Mouse (Mus musculus) B cell, adult 2 months (primary cell): ENCODE measurements at regions not wholly inside any gene's neighbourhood (a gene's known extent, or its start where the extent isn't known, plus 50 kb on each side); places are given as distances from the start of the nearest gene placed in this dataset.

Source experiments
- DNase-seq, 2 experiments: peaks; one replicate each; pipeline ENCODE4 v3.0.0; 2022

- DNase-seq = no peak
Observed at GRCm38 (mm10) chr5:67487965-67488409, 59.9 kb upstream of the Bend4 start.

- DNase-seq = peak; percentile 16 to 34
Observed at GRCm38 (mm10) chr5:67490709-67491108, 62.6 kb upstream of the Bend4 start.

GRCm38 (mm10) chr5:67492893-67493302 is 64.8 kb upstream of the Bend4 start:
- no peak for DNase-seq

- DNase-seq = no peak
Observed at GRCm38 (mm10) chr5:67496710-67497109, 68.6 kb upstream of the Bend4 start.

GRCm38 (mm10) chr5:67520251-67520650 is 87.4 kb upstream of the Shisa3 start:
- no peak for DNase-seq

GRCm38 (mm10) chr5:67521423-67521912 is 86.2 kb upstream of the Shisa3 start:
- no peak for DNase-seq

GRCm38 (mm10) chr5:67530149-67530548 is 77.5 kb upstream of the Shisa3 start:
- no peak for DNase-seq

- peak; percentile 32 to 45 for DNase-seq
Observed at GRCm38 (mm10) chr5:67530957-67531356, 76.7 kb upstream of the Shisa3 start.

- DNase-seq = peak; percentile 81 to 83
Observed at GRCm38 (mm10) chr5:67532351-67532750, 75.3 kb upstream of the Shisa3 start.

- DNase-seq = no peak
Observed at GRCm38 (mm10) chr5:67532756-67533255, 74.9 kb upstream of the Shisa3 start.

GRCm38 (mm10) chr5:67534056-67534455 is 73.6 kb upstream of the Shisa3 start:
- peak in 1 of 2 experiments; percentile 7 for DNase-seq

- no peak for DNase-seq
Observed at GRCm38 (mm10) chr5:67537990-67538389, 69.7 kb upstream of the Shisa3 start.

- DNase-seq = no peak
Observed at GRCm38 (mm10) chr5:67539591-67540238, 68.0 kb upstream of the Shisa3 start.

- no peak for DNase-seq
Observed at GRCm38 (mm10) chr5:67541867-67542266, 65.8 kb upstream of the Shisa3 start.

GRCm38 (mm10) chr5:67544028-67544589 is 63.6 kb upstream of the Shisa3 start:
- no peak for DNase-seq

GRCm38 (mm10) chr5:67550257-67550656 is 57.4 kb upstream of the Shisa3 start:
- no peak for DNase-seq

GRCm38 (mm10) chr5:67551668-67552390 is 55.9 kb upstream of the Shisa3 start:
- DNase-seq = no peak

- no peak for DNase-seq
Observed at GRCm38 (mm10) chr5:67552865-67553264, 54.8 kb upstream of the Shisa3 start.
